Mouse (Mus musculus): ENCODE measurements around the gene Txn2. TPM values are rescaled to one million over a fixed set of nuclear protein-coding genes. Genes with fewer than 3 reads are reported as not detected.

Txn2 gene
- polyA plus RNA-seq (2014; fragmentation: Illumina TruSeq; extraction: RNeasy Lipid Tissue Mini Kit (QIAGEN cat#74804); ENCODE audit: low read depth, low replicate concordance): 71.3 TPM

DNA sequence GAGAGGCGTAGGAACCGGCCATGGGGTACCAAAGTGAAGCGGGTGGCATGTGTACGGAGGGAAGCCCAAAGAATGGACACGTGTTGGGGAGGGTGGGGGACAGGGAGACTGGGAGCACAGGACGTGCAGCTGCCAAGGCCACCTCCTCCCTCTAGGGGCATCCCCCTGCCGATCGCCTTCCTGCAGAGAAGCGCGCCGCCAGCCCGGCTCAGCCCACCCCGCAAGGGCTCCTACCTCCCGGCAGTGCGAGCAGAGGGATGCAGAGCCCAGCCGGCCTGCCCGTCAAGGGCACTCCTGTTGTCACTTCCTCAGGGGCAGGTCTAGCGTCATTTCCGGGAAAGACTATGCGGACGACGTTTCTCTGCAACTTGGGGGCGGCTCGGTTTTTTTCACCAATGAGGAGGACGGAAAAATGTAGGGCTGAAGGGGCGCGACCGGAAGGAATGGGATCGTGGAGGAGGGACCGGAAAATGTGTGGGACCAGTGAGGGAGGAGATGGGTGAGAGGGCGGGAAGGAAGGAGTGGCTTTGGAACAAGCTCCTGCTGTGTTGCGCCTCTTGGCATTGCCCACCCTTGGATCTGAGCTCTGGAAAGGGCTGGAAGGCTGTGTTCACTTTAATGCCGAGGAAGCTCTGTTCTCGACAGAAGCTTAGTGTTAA, at the start of gene Txn2:
Gene Txn2 (minus strand): TSS at position 334 of the 659 bp plus-strand sequence.

DNA sequence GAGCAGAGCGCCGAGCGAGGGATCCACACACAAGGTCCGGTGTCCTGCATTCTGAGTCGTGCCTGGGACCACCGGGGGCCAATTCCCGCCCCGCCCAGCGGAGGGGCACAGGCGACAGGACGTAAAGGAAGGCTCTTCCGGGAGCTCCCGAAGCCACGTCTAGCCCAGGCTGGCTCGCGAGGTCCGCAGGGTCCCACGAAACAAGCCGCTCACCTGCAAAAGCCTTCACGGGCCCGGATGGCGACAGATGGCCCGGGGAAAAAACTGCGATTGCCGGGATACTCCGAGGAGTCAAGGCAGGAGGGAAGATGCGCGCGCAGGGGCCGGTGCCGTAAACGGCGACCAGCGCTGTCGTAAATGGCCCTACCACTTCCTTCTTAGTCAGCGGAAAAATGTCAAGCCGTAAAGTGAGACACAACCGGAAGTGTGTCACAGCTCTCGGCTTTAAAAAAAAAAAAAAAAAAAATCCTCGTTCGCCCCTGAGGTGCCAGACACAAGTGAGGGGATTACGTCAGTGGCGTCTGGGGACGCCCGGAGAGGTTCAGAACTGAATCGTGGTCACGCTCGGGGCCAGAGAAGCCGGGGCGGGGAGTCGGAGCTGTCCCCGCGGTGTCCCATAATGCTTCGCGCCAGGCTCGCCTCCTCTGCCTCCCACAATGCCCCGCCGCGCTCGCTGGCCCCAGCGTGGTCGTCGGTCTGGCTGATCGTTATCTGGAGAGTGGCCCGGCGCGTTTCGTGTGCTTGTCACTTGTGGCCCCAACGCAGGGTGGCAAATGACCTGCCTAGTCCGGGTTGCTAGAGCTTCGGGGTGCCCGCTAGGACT, 41.9 kb upstream of the Txn2 start, which contains the start of gene Eif3d:
Gene Eif3d (minus strand): TSS at position 344 of the 823 bp plus-strand sequence.

DNA sequence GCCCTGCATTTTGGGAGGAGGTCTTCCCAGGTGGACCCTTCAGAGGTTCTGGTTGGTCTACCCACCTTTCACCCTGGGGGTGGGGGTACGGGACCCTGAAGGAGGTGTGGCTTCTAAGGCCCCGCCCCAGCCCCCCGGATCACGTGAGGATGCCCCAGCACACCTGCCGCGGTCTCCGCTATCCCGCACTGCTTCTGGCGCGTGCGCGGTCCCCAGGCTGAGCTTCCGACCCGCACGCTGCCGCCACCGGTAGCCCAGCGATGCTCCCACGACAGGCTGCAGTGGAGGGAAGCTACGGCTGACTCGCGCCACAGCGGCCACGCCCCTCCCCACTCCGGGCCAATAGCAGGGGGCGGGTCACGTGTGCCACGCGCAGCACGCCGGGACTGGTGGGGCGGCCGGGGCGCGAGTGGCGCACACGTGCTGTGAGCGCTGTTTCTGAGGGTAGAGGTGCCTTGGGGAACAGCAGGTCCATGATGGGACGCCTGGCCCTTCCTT, 27.6 kb upstream of the Txn2 start, which contains the start of gene Foxred2:
Gene Foxred2 (minus strand): TSS at position 319 of the 498 bp plus-strand sequence.

Other genes with a start within 250 kb of the Txn2 start
- not detected for gene Apol7e, start 230.1 kb downstream of the Txn2 start, polyA plus RNA-seq (2014; fragmentation: Illumina TruSeq; extraction: RNeasy Lipid Tissue Mini Kit (QIAGEN cat#74804); ENCODE audit: low read depth, low replicate concordance)
- gene Apol9b, start 200.0 kb downstream of the Txn2 start, polyA plus RNA-seq (2014; fragmentation: Illumina TruSeq; extraction: RNeasy Lipid Tissue Mini Kit (QIAGEN cat#74804); ENCODE audit: low read depth, low replicate concordance): not detected
- not detected for gene Apol8, start 172.0 kb downstream of the Txn2 start, polyA plus RNA-seq (2014; fragmentation: Illumina TruSeq; extraction: RNeasy Lipid Tissue Mini Kit (QIAGEN cat#74804); ENCODE audit: low read depth, low replicate concordance)
- 7.6 TPM for gene Myh9, start 86.8 kb downstream of the Txn2 start, polyA plus RNA-seq (2014; fragmentation: Illumina TruSeq; extraction: RNeasy Lipid Tissue Mini Kit (QIAGEN cat#74804); ENCODE audit: low read depth, low replicate concordance)
- 3.2 TPM for gene Foxred2, start 27.7 kb upstream of the Txn2 start, polyA plus RNA-seq (2014; fragmentation: Illumina TruSeq; extraction: RNeasy Lipid Tissue Mini Kit (QIAGEN cat#74804); ENCODE audit: low read depth, low replicate concordance)
- 15.1 TPM for gene Eif3d, start 41.8 kb upstream of the Txn2 start, polyA plus RNA-seq (2014; fragmentation: Illumina TruSeq; extraction: RNeasy Lipid Tissue Mini Kit (QIAGEN cat#74804); ENCODE audit: low read depth, low replicate concordance)
- gene Cacng2, start 191.0 kb upstream of the Txn2 start, polyA plus RNA-seq (2014; fragmentation: Illumina TruSeq; extraction: RNeasy Lipid Tissue Mini Kit (QIAGEN cat#74804); ENCODE audit: low read depth, low replicate concordance): not detected
- gene Ift27, start 245.1 kb upstream of the Txn2 start, polyA plus RNA-seq (2014; fragmentation: Illumina TruSeq; extraction: RNeasy Lipid Tissue Mini Kit (QIAGEN cat#74804); ENCODE audit: low read depth, low replicate concordance): 5.6 TPM

Measured in kidney, adult 10 weeks (tissue).